Mouse (Mus musculus) kidney, embryonic 16.5 days (tissue): ENCODE data around the gene Podxl2. TPM values are rescaled to one million over a fixed set of nuclear protein-coding genes. Genes with fewer than 3 reads are reported as not detected.

ENCODE experiments used
- ATAC-seq: fragments of 200-750 bp; cut with Nextera tagmentation; 2 replicates; pipeline ENCODE4 v1.8.0; 2017; ENCODE audit warnings: moderate TSS enrichment; ENCODE audit not compliant: low FRiP score, low TSS enrichment
- H3K27ac ChIP-seq: fragments of 300-500 bp; sonication (generic); 2 replicates; pipeline ENCODE4 v1.5.1; 2014; ENCODE audit warnings: low read length
- H3K27me3 ChIP-seq: fragments of 300-500 bp; sonication (generic); 2 replicates; pipeline ENCODE4 v1.6.1; 2014; ENCODE audit warnings: low read length, control low read depth, mixed read lengths; ENCODE audit not compliant: insufficient read depth
- H3K36me3 ChIP-seq: fragments of 300-500 bp; sonication (generic); 2 replicates; pipeline ENCODE4 v1.6.1; 2014; ENCODE audit warnings: low read length, control low read depth, mixed read lengths; ENCODE audit not compliant: insufficient read depth
- H3K4me1 ChIP-seq: fragments of 300-500 bp; sonication (generic); 2 replicates; pipeline ENCODE4 v1.6.1; 2014; ENCODE audit warnings: low read length, control low read depth, mixed read lengths; ENCODE audit not compliant: insufficient read depth
- H3K4me2 ChIP-seq: fragments of 300-500 bp; sonication (generic); replicated peaks from 2 replicates; pipeline ENCODE4 v1.6.1; 2014; ENCODE audit warnings: low read depth, low read length
- H3K4me3 ChIP-seq: fragments of 300-500 bp; sonication (generic); 2 replicates; pipeline ENCODE4 v1.5.1; 2014; ENCODE audit warnings: mild to moderate bottlenecking, low read length
- H3K9ac ChIP-seq: fragments of 300-500 bp; sonication (generic); replicated peaks from 2 replicates; pipeline ENCODE4 v1.6.1; 2014; ENCODE audit warnings: low read length
- H3K9me3 ChIP-seq: fragments of 300-500 bp; sonication (generic); 2 replicates; pipeline ENCODE4 v1.6.1; 2016; ENCODE audit warnings: low read length, control low read depth
- WGBS: fragments of 180-500 bp; shearing (Covaris S2); extraction: QIAGEN DNeasy Blood & Tissue Kit; methylation state at CpG from one replicate; pipeline ENCODE4 v1.1.7; 2014; 5-methylcytosine and 5-hydroxymethylcytosine counted together
- polyA plus RNA-seq: library from polyadenylated mRNA; unstranded; fragments of >200 nt; fragmentation: Nextera tagmentation; extraction: Ambion mirVana; gene quantifications from 2 replicates; pipeline ENCODE4 v1.2.1, GENCODE M21; 2015

The Podxl2 gene
- polyA plus RNA-seq, 1 experiment from 2014 or later: 48.9 TPM

GRCm38 (mm10) chr6:88904456-88904974 is 29.7 kb upstream of the Podxl2 start:
- Histone ChIP-seq H3K27ac (no peak overlapping the region), H3K27me3 (no peaks in the 10 kb centered on the region), H3K9me3 (no peaks in the 10 kb centered on the region), H3K4me2 (no peak overlapping the region), H3K9ac (no peak overlapping the region), H3K4me3 (no peak overlapping the region), H3K4me1 (peaks cover 42% of the 10 kb centered on the region), H3K36me3 (peaks cover 4% of the 10 kb centered on the region; the same call in 1 of the 2 replicates)
- no peak for ATAC-seq
- 88% methylated on average over 4 of the region's 4 CpGs for WGBS

GRCm38 (mm10) chr6:88903708-88904107 is 28.9 kb upstream of the Podxl2 start:
- H3K9ac ChIP-seq: peak overlapping the region; percentile 90
- ATAC-seq: no peak
- H3K27ac ChIP-seq: no peak overlapping the region
- no peaks in the 10 kb centered on the region for H3K9me3 ChIP-seq
- H3K27me3 ChIP-seq: no peaks in the 10 kb centered on the region
- no peaks in the 10 kb centered on the region for H3K36me3 ChIP-seq
- peak overlapping the region; percentile 81; the same call in 1 of the 2 replicates for H3K4me3 ChIP-seq
- H3K4me1 ChIP-seq: peaks cover 42% of the 10 kb centered on the region
- 61% methylated on average over 5 of the region's 5 CpGs for WGBS
- H3K4me2 ChIP-seq: peak overlapping the region; percentile 95

- no peaks in the 10 kb centered on the region for H3K36me3 ChIP-seq
- H3K27ac ChIP-seq: peak within 1 kb of the TSS; percentile 94
- no peaks in the 10 kb centered on the region for H3K27me3 ChIP-seq
- no peaks in the 10 kb centered on the region for H3K9me3 ChIP-seq
- H3K4me2 ChIP-seq: peak within 1 kb of the TSS; percentile 95
- H3K9ac ChIP-seq: peak within 1 kb of the TSS; percentile 90
- H3K4me1 ChIP-seq: peaks cover 47% of the 10 kb centered on the region
- ATAC-seq: peak; percentile 89
- WGBS: under 1% methylated on average over 66 of the region's 66 CpGs
- peak within 1 kb of the TSS; percentile 81 for H3K4me3 ChIP-seq
Measured at GRCm38 (mm10) chr6:88901947-88902820, 27.3 kb upstream of the Podxl2 start, which contains the start of gene Tpra1. Gene Tpra1, plus strand, starts transcription at chr6:88902251.

- peaks cover 52% of the 10 kb centered on the region for H3K4me1 ChIP-seq
- H3K36me3 ChIP-seq: peaks cover under 1% of the 10 kb centered on the region; the same call in 1 of the 2 replicates
- peak overlapping the region; percentile 81 for H3K9ac ChIP-seq
- 0 out of 2 replicates have a peak, but pooled peaks have one; percentile 1 for ATAC-seq
- peak overlapping the region; percentile 81 for H3K4me3 ChIP-seq
- peak overlapping the region; percentile 95 for H3K4me2 ChIP-seq
- 5% methylated on average over 5 of the region's 5 CpGs for WGBS
- H3K27ac ChIP-seq: peak overlapping the region; percentile 85
- H3K9me3 ChIP-seq: no peaks in the 10 kb centered on the region
- H3K27me3 ChIP-seq: no peaks in the 10 kb centered on the region
Measured at GRCm38 (mm10) chr6:88901471-88901870, 26.6 kb upstream of the Podxl2 start.

GRCm38 (mm10) chr6:88899628-88900027 is 24.8 kb upstream of the Podxl2 start:
- ATAC-seq: no peak
- Histone ChIP-seq H3K9ac (no peak overlapping the region), H3K36me3 (peaks cover 9% of the 10 kb centered on the region), H3K9me3 (no peaks in the 10 kb centered on the region), H3K27ac (no peak overlapping the region), H3K27me3 (no peaks in the 10 kb centered on the region), H3K4me2 (no peak overlapping the region), H3K4me1 (peaks cover 37% of the 10 kb centered on the region), H3K4me3 (no peak overlapping the region)
- 94% methylated on average over 2 of the region's 2 CpGs for WGBS

- H3K4me1 ChIP-seq: peaks cover 35% of the 10 kb centered on the region
- ATAC-seq: no peak
- H3K27me3 ChIP-seq: no peaks in the 10 kb centered on the region
- peak overlapping the region; percentile 80; the same call in 1 of the 2 replicates for H3K4me3 ChIP-seq
- 59% methylated on average over 4 of the region's 4 CpGs for whole genome bisulfite sequencing
- no peak overlapping the region for H3K27ac ChIP-seq
- H3K36me3 ChIP-seq: peaks cover 14% of the 10 kb centered on the region
- H3K9ac ChIP-seq: peak overlapping the region; percentile 56
- no peaks in the 10 kb centered on the region for H3K9me3 ChIP-seq
- H3K4me2 ChIP-seq: peak overlapping the region; percentile 78
Measured at GRCm38 (mm10) chr6:88899086-88899485, 24.2 kb upstream of the Podxl2 start.

- peak within 1 kb of the TSS; percentile 78 for H3K4me2 ChIP-seq
- no peaks in the 10 kb centered on the region for H3K9me3 ChIP-seq
- H3K36me3 ChIP-seq: peaks cover 17% of the 10 kb centered on the region
- peak within 1 kb of the TSS; percentile 80 for H3K4me3 ChIP-seq
- peaks cover 30% of the 10 kb centered on the region for H3K4me1 ChIP-seq
- ATAC-seq: peak; percentile 69
- peak within 1 kb of the TSS; percentile 71 for H3K27ac ChIP-seq
- H3K9ac ChIP-seq: peak within 1 kb of the TSS; percentile 90
- no peaks in the 10 kb centered on the region for H3K27me3 ChIP-seq
- WGBS: under 1% methylated on average over 33 of the region's 33 CpGs
Measured at GRCm38 (mm10) chr6:88898534-88899048, 23.7 kb upstream of the Podxl2 start, which contains the start of gene Mcm2. Gene Mcm2, minus strand, starts transcription at chr6:88898780.

- Histone ChIP-seq H3K4me2 (peak overlapping the region; percentile 78), H3K9ac (peak overlapping the region; percentile 61), H3K9me3 (no peaks in the 10 kb centered on the region), H3K27me3 (no peaks in the 10 kb centered on the region), H3K4me3 (peak overlapping the region; percentile 80), H3K27ac (no peak overlapping the region), H3K4me1 (peaks cover 22% of the 10 kb centered on the region), H3K36me3 (peaks cover 29% of the 10 kb centered on the region)
- WGBS: 32% methylated on average over 7 of the region's 7 CpGs
- ATAC-seq: no peak
Measured at GRCm38 (mm10) chr6:88897246-88897645, 22.4 kb upstream of the Podxl2 start.

- no peak for ATAC-seq
- peaks cover 17% of the 10 kb centered on the region for H3K4me1 ChIP-seq
- WGBS: 87% methylated on average over 6 of the region's 6 CpGs
- no peaks in the 10 kb centered on the region for H3K9me3 ChIP-seq
- H3K27me3 ChIP-seq: no peaks in the 10 kb centered on the region
- H3K27ac ChIP-seq: no peak overlapping the region
- H3K9ac ChIP-seq: no peak overlapping the region
- no peak overlapping the region for H3K4me2 ChIP-seq
- peaks cover 42% of the 10 kb centered on the region for H3K36me3 ChIP-seq
- H3K4me3 ChIP-seq: no peak overlapping the region; the same call in 1 of the 2 replicates
Measured at GRCm38 (mm10) chr6:88895943-88896342, 21.1 kb upstream of the Podxl2 start.
